Mouse (Mus musculus): ENCODE measurements around the gene Otop2. TPM values are rescaled to one million over a fixed set of nuclear protein-coding genes. Genes with fewer than 3 reads are reported as not detected.
A peak's percentile ranks its signal among the peaks of the same experiment; 100 is the strongest.

Gene Otop2
- total RNA-seq, 2 experiments from 2014 or later = 1.4 to 2.7 TPM

DNA sequence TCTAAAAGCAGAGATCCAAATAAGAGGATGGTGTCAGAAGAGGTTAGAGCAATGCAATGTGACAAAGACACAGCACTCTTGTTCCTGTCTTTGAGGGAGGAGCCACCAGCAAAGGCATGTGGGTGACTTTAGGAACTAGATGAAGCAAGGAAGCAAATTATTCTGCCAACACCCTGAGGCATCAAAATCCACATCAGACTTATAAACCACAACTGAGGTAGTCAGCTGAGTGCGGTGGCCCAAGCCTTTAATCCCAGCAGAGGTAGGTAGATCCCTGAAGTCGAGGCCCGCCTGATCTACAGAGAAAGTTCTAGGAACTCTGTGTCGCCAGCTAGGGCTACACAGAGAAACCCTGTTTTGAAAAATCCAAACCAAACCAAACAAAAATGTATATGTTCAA, 70.3 kb downstream of the Otop2 start:
- Histone ChIP-seq H3K4me3 (no peak overlapping the region), H3K27ac (no peak overlapping the region)
- DNase-seq (ENCODE audit: extremely low spot score in 1 of 2, low spot score in 2 of 2) = no peak
- intact Hi-C loops (cut with DNase I) = no loop called here
- TF ChIP-seq CTCF (IDR thresholded peaks at IDR 0.05) = no peak

DNA sequence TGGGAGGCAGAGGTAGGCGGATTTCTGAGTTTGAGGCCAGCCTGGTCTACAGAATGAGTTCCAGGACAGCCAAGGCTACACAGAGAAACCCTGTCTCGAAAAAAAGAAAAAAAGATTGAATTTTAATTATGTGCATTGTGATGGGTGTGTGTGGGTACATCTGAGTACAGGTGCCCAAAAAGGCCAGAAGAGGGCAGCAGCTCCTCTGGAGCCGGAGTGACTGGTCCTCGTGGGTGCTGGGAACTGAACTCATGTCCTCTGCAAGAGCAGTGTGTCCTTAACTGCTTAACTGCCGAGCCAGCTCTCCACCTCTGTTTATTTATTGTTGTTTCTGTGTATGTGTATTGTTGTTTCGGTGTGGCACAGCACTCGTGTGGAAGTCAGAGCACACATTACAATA, 70.9 kb downstream of the Otop2 start:
- TF ChIP-seq CTCF (IDR thresholded peaks at IDR 0.05) = no peak; the same call in 1 of the 2 replicates
- Histone ChIP-seq H3K27ac (no peak overlapping the region), H3K4me3 (no peak overlapping the region)
- intact Hi-C loops (cut with DNase I) = no loop called here
- no peak for DNase-seq (ENCODE audit: extremely low spot score in 1 of 2, low spot score in 2 of 2)

DNA sequence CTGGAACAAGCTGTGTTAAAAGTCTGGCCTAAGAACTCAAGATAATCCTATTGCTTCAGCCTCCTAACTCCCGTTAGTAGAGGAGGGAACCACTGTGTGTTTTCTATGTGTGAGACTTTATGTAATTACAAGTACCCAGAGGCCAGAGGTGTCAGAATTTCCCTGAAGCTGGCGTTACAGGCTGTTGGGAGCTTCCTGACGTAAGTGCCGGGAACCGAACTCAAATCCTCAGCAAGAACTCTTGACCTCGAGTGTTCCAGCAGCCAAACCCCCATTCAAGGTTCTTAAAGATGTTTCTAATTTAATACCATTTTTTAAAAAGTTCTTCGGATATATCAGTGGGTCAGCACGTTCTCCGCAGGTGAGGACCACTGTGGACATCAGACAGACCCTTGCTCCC, 74.3 kb downstream of the Otop2 start:
- no peak for TF ChIP-seq CTCF (IDR thresholded peaks at IDR 0.05)
- no peak for DNase-seq (ENCODE audit: extremely low spot score in 1 of 2, low spot score in 2 of 2)
- Histone ChIP-seq H3K27ac (peak overlapping the region; percentile 42; the same call in 1 of the 2 replicates), H3K4me3 (peak overlapping the region; percentile 93)
- intact Hi-C loops (cut with DNase I) = no loop called here

Other genes with a start within 250 kb of the Otop2 start
- gene Cd300e, start 245.0 kb upstream of the Otop2 start, total RNA-seq (2021) = under 1 TPM in 1 of 2 experiments, not detected in 1; 0.27 TPM
- gene Rab37, start 215.7 kb upstream of the Otop2 start, total RNA-seq (2021) = 1 to 10 TPM; 1.8 to 2.4 TPM
- under 1 TPM in 1 of 2 experiments, not detected in 1; 0.58 TPM for gene Cd300lf, start 173.2 kb upstream of the Otop2 start, total RNA-seq (2021)
- gene Slc9a3r1, start 143.8 kb upstream of the Otop2 start, total RNA-seq (2021) = 10 to 100 TPM; 68.8 to 75.2 TPM
- 10 to 100 TPM; 16.2 to 16.8 TPM for gene Tmem104, start 119.7 kb upstream of the Otop2 start, total RNA-seq (2021)
- gene Nat9, start 119.3 kb upstream of the Otop2 start, total RNA-seq (2021) = 10 to 100 TPM; 23.1 to 25.6 TPM
- gene Grin2c, start 39.9 kb upstream of the Otop2 start, total RNA-seq (2021) = 10 to 100 TPM; 37.4 to 40.0 TPM
- 10 to 100 TPM; 15.9 to 17.9 TPM for gene Fdxr, start 30.1 kb upstream of the Otop2 start, total RNA-seq (2021)
- gene Fads6, start 9.5 kb upstream of the Otop2 start, total RNA-seq (2021) = 10 to 100 TPM; 11.4 to 13.5 TPM
- under 1 TPM; 0.36 to 0.44 TPM for gene Ush1g, start 14.9 kb downstream of the Otop2 start, total RNA-seq (2021)
- gene Otop3, start 27.6 kb downstream of the Otop2 start, total RNA-seq (2021) = not detected
- 100 to 1,000 TPM; 117 to 121 TPM for gene Hid1, start 60.6 kb downstream of the Otop2 start, total RNA-seq (2021)
- gene Cdr2l, start 74.8 kb downstream of the Otop2 start, total RNA-seq (2021) = 10 to 100 TPM; 25.0 to 26.4 TPM
- gene Mrpl58, start 96.6 kb downstream of the Otop2 start, total RNA-seq (2021) = 100 to 1,000 TPM; 113 to 118 TPM
- gene Atp5h, start 112.8 kb downstream of the Otop2 start, total RNA-seq (2021) = 100 to 1,000 TPM; 436 to 465 TPM
- gene Kctd2, start 113.0 kb downstream of the Otop2 start, total RNA-seq (2021) = 10 to 100 TPM; 72.4 to 76.2 TPM
- gene Trim80, start 133.4 kb downstream of the Otop2 start, total RNA-seq (2021) = under 1 TPM in 1 of 2 experiments, not detected in 1; 0.16 TPM
- gene Slc16a5, start 155.3 kb downstream of the Otop2 start, total RNA-seq (2021) = not detected
- 10 to 100 TPM; 11.9 to 18.0 TPM for gene Armc7, start 168.5 kb downstream of the Otop2 start, total RNA-seq (2021)
- gene Nt5c, start 184.7 kb downstream of the Otop2 start, total RNA-seq (2021) = 10 to 100 TPM; 57.6 to 67.2 TPM
- gene Jpt1, start 207.2 kb downstream of the Otop2 start, total RNA-seq (2021) = 100 to 1,000 TPM; 158 to 161 TPM
- gene Sumo2, start 229.1 kb downstream of the Otop2 start, total RNA-seq (2021) = 100 to 1,000 TPM; 274 TPM

Measured in left cerebral cortex, adult 2 months (tissue).